Mouse (Mus musculus): ENCODE results near the gene Ddx23. TPM values are rescaled to one million over a fixed set of nuclear protein-coding genes. Genes with fewer than 3 reads are reported as not detected.

The Ddx23 gene
- polyA plus RNA-seq, 1 experiment from 2014 or later, result 34.5 TPM

- peaks cover 8% of the 10 kb centered on the region; the same call in 1 of the 2 replicates for H3K36me3 ChIP-seq
- H3K27me3 ChIP-seq, result no peaks in the 10 kb centered on the region
- H3K9ac ChIP-seq, result peak overlapping the region; percentile 90
- H3K4me2 ChIP-seq (replicated peaks), result peak overlapping the region; percentile 87
- WGBS, result 2% methylated on average over 12 of the region's 12 CpGs
- peaks cover 36% of the 10 kb centered on the region for H3K4me1 ChIP-seq
- H3K9me3 ChIP-seq, result no peaks in the 10 kb centered on the region
- peak overlapping the region; percentile 79 for H3K4me3 ChIP-seq
- H3K27ac ChIP-seq, result peak overlapping the region; percentile 93; the same call in 1 of the 2 replicates
- no peak for ATAC-seq (ENCODE audit: low FRiP score, low read depth)
Measured at GRCm38 (mm10) chr15:98610131-98610633, 52.5 kb downstream of the Ddx23 start.

DNA sequence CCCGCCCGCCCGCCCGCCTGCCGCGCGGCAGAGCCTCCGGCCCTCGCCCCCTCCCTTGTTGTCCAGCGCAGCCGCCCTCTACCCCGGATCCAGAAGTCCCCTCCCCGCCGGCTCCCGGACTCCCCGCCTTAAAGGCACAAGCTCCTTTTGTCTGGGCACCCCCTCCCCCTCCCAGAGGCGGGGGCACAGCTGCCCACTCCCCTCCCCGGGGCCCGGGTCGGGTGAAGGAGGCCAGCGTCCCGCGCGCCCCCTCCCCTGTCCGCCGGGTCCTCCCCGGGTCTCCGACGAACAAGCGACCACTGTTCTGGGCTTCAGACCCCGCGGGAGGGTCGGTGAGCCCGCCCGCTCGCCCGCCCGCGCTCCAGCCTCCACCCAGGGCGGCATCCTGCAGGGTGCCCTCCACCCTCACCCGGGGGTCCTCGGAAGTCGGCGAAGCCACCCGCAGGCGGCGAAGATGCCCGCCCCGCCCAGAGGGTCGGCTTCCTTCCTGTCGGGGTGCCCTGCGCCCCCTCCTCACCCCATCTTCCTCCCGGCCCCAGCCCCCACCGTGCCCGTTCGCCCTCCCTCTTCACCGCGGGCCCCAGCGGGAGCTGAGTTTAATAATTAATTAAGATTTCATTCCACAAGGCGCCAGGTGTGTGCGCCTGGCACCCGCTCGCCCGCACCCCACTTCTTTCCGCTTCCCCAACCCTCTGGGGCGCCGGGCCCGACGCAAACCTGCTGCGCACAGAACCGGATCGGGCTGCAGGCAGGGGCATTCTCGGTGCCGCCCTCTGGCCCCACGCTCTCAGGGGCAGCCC, 53.2 kb downstream of the Ddx23 start, which contains the start of gene Adcy6:
Gene Adcy6, minus strand, starts transcription at position 746 of the 800 bp plus-strand sequence.
- Histone ChIP-seq H3K9ac (peak within 1 kb of the TSS; percentile 90), H3K4me3 (peak within 1 kb of the TSS; percentile 79), H3K27ac (peak within 1 kb of the TSS; percentile 93), H3K4me2 (replicated peaks) (peak within 1 kb of the TSS; percentile 87), H3K36me3 (peaks cover 14% of the 10 kb centered on the region), H3K9me3 (no peaks in the 10 kb centered on the region), H3K27me3 (no peaks in the 10 kb centered on the region), H3K4me1 (peaks cover 30% of the 10 kb centered on the region)
- 1% methylated on average over 61 of the region's 75 CpGs for WGBS
- peak; percentile 86 for ATAC-seq (ENCODE audit: low FRiP score, low read depth)

- H3K4me3 ChIP-seq, result peak overlapping the region; percentile 79
- H3K27ac ChIP-seq, result peak overlapping the region; percentile 93
- peaks cover 30% of the 10 kb centered on the region for H3K4me1 ChIP-seq
- ATAC-seq (ENCODE audit: low FRiP score, low read depth), result no peak
- peak overlapping the region; percentile 87 for H3K4me2 ChIP-seq (replicated peaks)
- peak overlapping the region; percentile 90 for H3K9ac ChIP-seq
- 0% methylated on average over 9 of the region's 26 CpGs for WGBS
- H3K9me3 ChIP-seq, result no peaks in the 10 kb centered on the region
- no peaks in the 10 kb centered on the region for H3K27me3 ChIP-seq
- peaks cover 21% of the 10 kb centered on the region for H3K36me3 ChIP-seq
Measured at GRCm38 (mm10) chr15:98608784-98609250, 53.9 kb downstream of the Ddx23 start.

GRCm38 (mm10) chr15:98608058-98608783, 54.5 kb downstream of the Ddx23 start:
- WGBS, result 20% methylated on average over 8 of the region's 10 CpGs

DNA sequence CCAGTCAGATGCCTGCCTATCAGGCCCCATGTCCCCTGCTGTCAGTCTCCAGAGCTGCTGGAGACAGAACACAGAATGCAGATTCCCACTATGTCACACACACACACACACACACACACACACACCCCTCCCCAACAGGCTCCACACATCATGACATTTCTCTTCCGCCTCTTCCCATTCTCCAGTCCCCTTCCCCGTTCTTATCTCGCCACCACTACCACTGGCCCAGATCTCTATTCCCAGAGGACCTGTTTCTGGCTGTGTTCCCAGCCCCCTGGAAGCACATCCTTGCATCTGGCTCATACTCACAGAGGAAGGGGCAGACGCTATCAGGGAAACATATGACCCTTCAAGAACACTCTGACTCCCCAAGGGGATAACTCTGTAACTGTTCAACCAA, 55.1 kb downstream of the Ddx23 start:
- no peaks in the 10 kb centered on the region for H3K27me3 ChIP-seq
- peak overlapping the region; percentile 87 for H3K4me2 ChIP-seq (replicated peaks)
- peak overlapping the region; percentile 33; the same call in 1 of the 2 replicates for H3K27ac ChIP-seq
- peaks cover 43% of the 10 kb centered on the region for H3K4me1 ChIP-seq
- 39% methylated on average over 4 of the region's 4 CpGs for WGBS
- H3K36me3 ChIP-seq, result peaks cover 34% of the 10 kb centered on the region
- H3K9ac ChIP-seq, result peak overlapping the region; percentile 90
- H3K4me3 ChIP-seq, result peak overlapping the region; percentile 79
- H3K9me3 ChIP-seq, result no peaks in the 10 kb centered on the region
- no peak for ATAC-seq (ENCODE audit: low FRiP score, low read depth)

More at GRCm38 (mm10) chr15:98608058-98608783, 54.5 kb downstream of the Ddx23 start:
- Histone ChIP-seq H3K4me3 (peak overlapping the region; percentile 79), H3K36me3 (peaks cover 27% of the 10 kb centered on the region), H3K27me3 (no peaks in the 10 kb centered on the region), H3K4me1 (peaks cover 36% of the 10 kb centered on the region), H3K9me3 (no peaks in the 10 kb centered on the region), H3K4me2 (replicated peaks) (peak overlapping the region; percentile 87), H3K27ac (peak overlapping the region; percentile 93), H3K9ac (peak overlapping the region; percentile 90)
- no peak for ATAC-seq (ENCODE audit: low FRiP score, low read depth)

DNA sequence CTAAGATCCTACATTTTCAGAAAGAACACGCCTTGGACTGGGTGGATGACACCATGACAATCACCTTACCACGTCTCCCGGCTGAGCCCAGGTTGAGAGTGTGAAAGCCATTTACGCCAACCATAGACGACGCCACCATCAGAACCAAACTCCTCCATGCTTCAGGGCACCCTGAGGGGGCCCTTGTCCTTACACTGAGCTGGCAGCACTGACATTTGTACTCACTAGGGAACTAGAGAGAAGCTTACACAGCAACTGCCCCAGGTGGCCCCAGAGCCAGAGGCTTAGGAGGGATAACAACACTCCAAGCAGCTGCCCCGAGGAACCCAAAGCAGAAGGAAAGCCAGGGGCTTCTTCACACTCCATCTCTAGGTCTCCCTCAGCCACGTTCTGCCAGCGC, 56.0 kb downstream of the Ddx23 start:
- no peaks in the 10 kb centered on the region for H3K9me3 ChIP-seq
- H3K36me3 ChIP-seq, result peaks cover 41% of the 10 kb centered on the region
- H3K27me3 ChIP-seq, result no peaks in the 10 kb centered on the region
- H3K4me3 ChIP-seq, result 0 out of 2 replicates have a peak overlapping the region, but pooled peaks have one; percentile 79
- H3K9ac ChIP-seq, result peak overlapping the region; percentile 20; the same call in 1 of the 2 replicates
- no peak for ATAC-seq (ENCODE audit: low FRiP score, low read depth)
- H3K4me1 ChIP-seq, result peaks cover 51% of the 10 kb centered on the region
- no peak overlapping the region for H3K27ac ChIP-seq
- peak overlapping the region; percentile 87 for H3K4me2 ChIP-seq (replicated peaks)
- WGBS, result 61% methylated on average over 9 of the region's 9 CpGs

DNA sequence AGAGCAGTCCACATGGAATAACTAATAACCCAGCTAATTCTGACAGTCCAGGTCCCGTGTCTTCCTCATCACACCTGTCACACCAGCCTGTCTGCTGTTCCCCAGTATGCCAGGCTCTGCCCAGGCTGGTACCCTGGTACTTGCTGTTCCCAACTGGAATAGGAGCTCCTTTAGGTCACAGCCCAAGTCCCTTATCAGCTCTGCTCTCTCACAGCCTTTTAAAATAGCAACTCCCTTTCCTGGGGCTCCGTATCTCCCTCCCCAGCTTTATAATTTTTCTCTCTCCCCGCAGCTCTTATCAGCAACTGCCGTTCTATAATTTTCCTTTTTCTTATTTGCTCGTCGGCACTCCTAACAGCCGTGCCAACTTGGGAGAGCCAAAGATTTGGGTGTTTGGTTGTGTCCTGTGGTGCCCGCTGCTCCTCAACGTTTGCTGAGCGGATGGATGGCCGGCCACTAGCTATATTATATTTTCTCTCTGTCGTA, 56.6 kb downstream of the Ddx23 start:
- H3K9ac ChIP-seq, result no peak overlapping the region
- peaks cover 48% of the 10 kb centered on the region for H3K36me3 ChIP-seq

DNA sequence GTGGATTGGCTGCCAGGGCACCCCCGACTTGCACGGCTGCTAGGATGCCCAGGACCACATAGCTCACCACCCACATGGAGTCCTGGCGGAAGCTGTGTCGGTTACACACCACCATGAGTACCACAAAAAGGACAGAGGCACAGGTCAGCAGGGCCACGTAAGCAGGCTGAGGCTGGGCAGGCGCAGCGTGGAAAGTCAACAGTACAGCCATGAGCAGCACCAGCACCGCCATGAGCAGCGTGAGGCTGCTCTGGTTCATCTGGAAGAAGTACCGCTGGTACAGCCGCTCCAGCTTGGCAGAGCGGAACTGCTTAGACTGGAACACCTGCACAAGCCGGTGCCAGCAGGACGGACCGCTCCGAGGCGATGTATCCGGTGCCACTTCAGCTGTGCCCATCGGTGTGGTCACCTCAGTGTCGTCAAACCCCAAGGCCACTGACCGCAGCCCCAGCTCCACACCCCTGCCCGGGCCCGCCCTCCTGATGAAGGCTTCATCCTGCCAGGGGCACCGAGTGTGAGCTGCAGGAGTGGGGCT, 58.6 kb downstream of the Ddx23 start:
- Histone ChIP-seq H3K27ac (no peak overlapping the region), H3K4me1 (peaks cover 57% of the 10 kb centered on the region), H3K4me3 (no peak overlapping the region), H3K36me3 (peaks cover 68% of the 10 kb centered on the region), H3K4me2 (replicated peaks) (no peak overlapping the region), H3K9me3 (no peaks in the 10 kb centered on the region), H3K27me3 (no peaks in the 10 kb centered on the region), H3K9ac (peak overlapping the region; percentile 56; the same call in 1 of the 2 replicates)
- 94% methylated on average over 24 of the region's 24 CpGs for WGBS
- ATAC-seq (ENCODE audit: low FRiP score, low read depth), result no peak

More for the DNA sequence above, 56.6 kb downstream of the Ddx23 start:
- 93% methylated on average over 12 of the region's 12 CpGs for WGBS
- no peak for ATAC-seq (ENCODE audit: low FRiP score, low read depth)
- Histone ChIP-seq H3K27me3 (no peaks in the 10 kb centered on the region), H3K4me2 (replicated peaks) (no peak overlapping the region), H3K4me1 (peaks cover 57% of the 10 kb centered on the region), H3K4me3 (no peak overlapping the region), H3K9me3 (no peaks in the 10 kb centered on the region), H3K27ac (no peak overlapping the region; the same call in 1 of the 2 replicates)

DNA sequence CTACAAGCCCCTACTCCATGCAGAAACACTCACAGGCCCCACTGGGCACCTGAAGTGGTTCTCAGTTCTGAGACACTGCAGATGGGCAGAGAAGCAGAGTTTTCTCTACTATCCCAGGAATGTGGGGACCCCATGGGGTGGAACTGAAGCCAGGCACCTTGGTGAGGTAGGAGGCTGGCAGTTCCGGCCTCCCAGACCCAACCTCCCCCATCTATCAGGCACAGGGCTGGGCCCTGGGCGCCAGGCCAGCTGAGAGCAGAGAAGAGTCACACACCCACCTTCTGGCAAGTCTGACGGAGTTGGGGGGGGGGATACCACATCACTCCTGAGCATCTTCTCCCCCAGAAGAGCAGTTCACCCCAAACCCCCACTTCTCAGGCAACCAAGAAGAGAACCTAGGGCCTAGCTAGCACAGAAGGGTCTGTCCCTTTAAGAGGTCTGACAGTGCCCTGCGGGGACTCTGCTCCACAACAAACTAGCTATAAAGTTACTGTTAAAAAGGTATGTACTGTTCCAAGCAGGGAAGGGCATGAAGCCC, 59.7 kb downstream of the Ddx23 start:
- Histone ChIP-seq H3K36me3 (peaks cover 79% of the 10 kb centered on the region), H3K9ac (peak overlapping the region; percentile 56), H3K4me3 (peak overlapping the region; percentile 17), H3K27me3 (no peaks in the 10 kb centered on the region), H3K4me1 (peaks cover 51% of the 10 kb centered on the region), H3K27ac (peak overlapping the region; percentile 48; the same call in 1 of the 2 replicates), H3K9me3 (no peaks in the 10 kb centered on the region), H3K4me2 (replicated peaks) (peak overlapping the region; percentile 46)
- 47% methylated on average over 4 of the region's 4 CpGs for WGBS
- no peak for ATAC-seq (ENCODE audit: low FRiP score, low read depth)

GRCm38 (mm10) chr15:98602191-98602881, 60.4 kb downstream of the Ddx23 start:
- Histone ChIP-seq H3K9ac (peak overlapping the region; percentile 56), H3K4me1 (peaks cover 45% of the 10 kb centered on the region), H3K27ac (peak overlapping the region; percentile 63; the same call in 1 of the 2 replicates), H3K36me3 (peaks cover 85% of the 10 kb centered on the region), H3K27me3 (no peaks in the 10 kb centered on the region), H3K4me2 (replicated peaks) (peak overlapping the region; percentile 46), H3K9me3 (no peaks in the 10 kb centered on the region), H3K4me3 (peak overlapping the region; percentile 17)
- ATAC-seq (ENCODE audit: low FRiP score, low read depth), result no peak
- 64% methylated on average over 13 of the region's 13 CpGs for WGBS

- H3K27ac ChIP-seq, result peak overlapping the region; percentile 63; the same call in 1 of the 2 replicates
- 75% methylated on average over 7 of the region's 7 CpGs for WGBS
Measured at GRCm38 (mm10) chr15:98601832-98602190, 60.9 kb downstream of the Ddx23 start.

More at GRCm38 (mm10) chr15:98601832-98602190, 60.9 kb downstream of the Ddx23 start:
- H3K9ac ChIP-seq, result peak overlapping the region; percentile 56
- H3K36me3 ChIP-seq, result peaks cover 91% of the 10 kb centered on the region
- 0 out of 2 replicates have a peak overlapping the region, but pooled peaks have one; percentile 17 for H3K4me3 ChIP-seq
- no peak for ATAC-seq (ENCODE audit: low FRiP score, low read depth)
- H3K4me2 ChIP-seq (replicated peaks), result peak overlapping the region; percentile 46
- H3K9me3 ChIP-seq, result no peaks in the 10 kb centered on the region
- peaks cover 40% of the 10 kb centered on the region for H3K4me1 ChIP-seq
- H3K27me3 ChIP-seq, result no peaks in the 10 kb centered on the region
